Mouse (Mus musculus) forebrain, embryonic 12.5 days (tissue): Measurements from ENCODE around the gene Misp. TPM values are rescaled to one million over a fixed set of nuclear protein-coding genes. Genes with fewer than 3 reads are reported as not detected.

Experiments used
- ATAC-seq: fragments of 200-750 bp; cut with Nextera tagmentation; 2 replicates; pipeline ENCODE4 v1.8.0; 2017; ENCODE audit warnings: moderate TSS enrichment; ENCODE audit not compliant: low FRiP score
- H3K27ac ChIP-seq: fragments of 300-500 bp; sonication (generic); 2 replicates; pipeline ENCODE4 v1.5.1; 2016; ENCODE audit warnings: mild to moderate bottlenecking
- H3K27me3 ChIP-seq: fragments of 300-500 bp; sonication (generic); 2 replicates; pipeline ENCODE4 v1.6.1; 2016; ENCODE audit warnings: mild to moderate bottlenecking
- H3K36me3 ChIP-seq: fragments of 300-500 bp; sonication (generic); replicated peaks from 2 replicates; pipeline ENCODE4 v1.6.1; 2016; ENCODE audit warnings: mild to moderate bottlenecking
- H3K4me1 ChIP-seq: fragments of 300-500 bp; sonication (generic); 2 replicates; pipeline ENCODE4 v1.6.1; 2016
- H3K4me2 ChIP-seq: fragments of 300-500 bp; sonication (generic); 2 replicates; pipeline ENCODE4 v1.6.1; 2016; ENCODE audit warnings: mild to moderate bottlenecking, moderate library complexity
- H3K4me3 ChIP-seq: fragments of 300-500 bp; sonication (generic); replicated peaks from 2 replicates; pipeline ENCODE4 v1.5.1; 2016; ENCODE audit warnings: mild to moderate bottlenecking
- H3K9ac ChIP-seq: fragments of 300-500 bp; sonication (generic); 2 replicates; pipeline ENCODE4 v1.6.1; 2016; ENCODE audit warnings: mild to moderate bottlenecking
- H3K9me3 ChIP-seq: fragments of 300-500 bp; sonication (generic); 2 replicates; pipeline ENCODE4 v1.6.1; 2016
- WGBS: fragments of 180-500 bp; shearing (Covaris S2); methylation state at CpG from one replicate; pipeline ENCODE4 v1.1.7; 2016; 5-methylcytosine and 5-hydroxymethylcytosine counted together
- polyA plus RNA-seq: library from polyadenylated mRNA; unstranded; fragments of >200 nt; fragmentation: Nextera tagmentation; extraction: Ambion mirVana; gene quantifications from 2 replicates; pipeline ENCODE4 v1.2.1, GENCODE M21; 2016

The Misp gene
- polyA plus RNA-seq, 1 experiment from 2014 or later: 1.1 TPM

DNA sequence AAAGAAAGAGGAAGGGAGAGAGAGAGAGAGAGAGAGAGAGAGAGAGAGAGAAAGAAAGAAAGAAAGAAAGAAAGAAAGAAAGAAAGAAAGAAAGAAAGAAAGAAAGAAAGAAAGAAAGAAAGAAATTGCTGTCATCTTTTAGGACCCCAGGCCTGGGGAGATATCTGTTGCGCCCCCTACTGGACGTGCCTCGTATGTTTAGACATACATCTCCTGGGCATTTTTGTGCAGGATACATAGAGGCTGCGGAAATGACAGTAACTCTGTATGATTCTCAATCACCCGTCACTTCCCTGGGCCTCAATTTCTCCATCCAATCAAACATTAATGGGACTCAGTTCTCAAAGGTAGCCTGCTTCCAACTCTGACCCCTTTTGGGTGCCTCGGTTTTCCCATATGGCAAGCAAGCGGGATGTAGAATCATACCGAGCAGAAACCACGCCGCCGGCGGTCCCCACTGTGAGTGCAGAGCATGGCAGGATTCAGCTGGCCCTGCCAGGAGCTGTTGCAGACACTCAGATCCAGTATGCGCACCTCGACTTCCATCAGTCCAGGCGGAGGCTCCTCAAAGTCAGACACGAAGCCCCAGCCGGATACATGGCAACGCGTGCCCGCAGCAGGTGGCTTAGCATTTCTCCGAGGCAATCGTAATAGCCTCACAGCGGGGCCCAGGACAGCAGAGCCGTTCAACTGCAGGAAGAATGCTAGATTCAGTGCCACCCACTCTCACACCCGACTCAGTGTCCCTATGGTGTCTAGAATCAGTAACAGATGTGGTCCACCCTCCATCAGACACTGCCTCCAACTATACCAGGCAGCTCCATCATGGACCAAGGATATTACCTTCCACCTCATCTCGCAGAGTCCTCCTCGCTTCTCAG is 36.6 kb upstream of the Misp start:
- Histone ChIP-seq H3K4me3 (no peak overlapping the region), H3K27ac (no peak overlapping the region), H3K36me3 (no peaks in the 10 kb centered on the region), H3K9ac (no peak overlapping the region), H3K9me3 (no peaks in the 10 kb centered on the region), H3K27me3 (peaks cover 59% of the 10 kb centered on the region), H3K4me2 (no peak overlapping the region), H3K4me1 (peaks cover 16% of the 10 kb centered on the region)
- ATAC-seq: no peak
- 36% methylated on average over 27 of the region's 27 CpGs for WGBS

- Histone ChIP-seq H3K9ac (no peak overlapping the region), H3K27ac (no peak overlapping the region), H3K4me3 (no peak overlapping the region), H3K4me1 (0 out of 2 replicates have a peak, but pooled peaks cover 4% of the 10 kb centered on the region), H3K27me3 (peaks cover 16% of the 10 kb centered on the region), H3K4me2 (no peak overlapping the region), H3K9me3 (no peaks in the 10 kb centered on the region), H3K36me3 (no peaks in the 10 kb centered on the region)
- WGBS: 37% methylated on average over 7 of the region's 7 CpGs
- ATAC-seq: no peak
These were observed 32.2 kb upstream of the Misp start for GRCm38 (mm10) chr10:79788386-79789158.

GRCm38 (mm10) chr10:79789581-79789980 is 31.2 kb upstream of the Misp start:
- WGBS: 74% methylated on average over 2 of the region's 2 CpGs
- no peak overlapping the region for H3K27ac ChIP-seq

DNA sequence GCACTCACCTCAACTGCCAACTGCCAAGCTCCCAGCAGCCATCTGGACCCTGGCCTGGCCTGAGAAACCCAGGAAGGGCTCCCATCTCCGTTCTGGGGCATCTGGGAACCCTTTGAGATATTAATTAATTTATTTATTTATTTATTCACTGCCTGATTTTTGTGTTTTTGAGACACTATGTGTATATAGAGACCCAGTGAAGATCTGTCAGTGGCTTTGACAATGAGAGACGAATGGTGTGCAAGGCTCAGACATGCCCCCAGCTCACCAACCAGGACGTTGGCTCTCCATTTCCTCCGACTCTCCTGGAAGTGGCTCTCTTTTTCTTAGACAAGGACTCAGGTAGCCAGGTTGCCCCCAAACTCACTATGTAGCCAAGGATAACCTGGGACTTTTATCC is 29.9 kb upstream of the Misp start, which contains the start of gene Prss57:
Gene Prss57 (minus strand): TSS at position 101 of the 400 bp plus-strand sequence.
- Histone ChIP-seq H3K4me3 (no peak within 1 kb of the TSS), H3K4me1 (peaks cover 20% of the 10 kb centered on the region), H3K27me3 (peaks cover 4% of the 10 kb centered on the region; the same call in 1 of the 2 replicates), H3K9me3 (no peaks in the 10 kb centered on the region), H3K36me3 (no peaks in the 10 kb centered on the region; the same call in 1 of the 2 replicates), H3K9ac (no peak within 1 kb of the TSS), H3K27ac (no peak within 1 kb of the TSS), H3K4me2 (no peak within 1 kb of the TSS)
- ATAC-seq: no peak
- WGBS: 87% methylated on average over 4 of the region's 4 CpGs

More at GRCm38 (mm10) chr10:79789581-79789980, 31.2 kb upstream of the Misp start:
- no peaks in the 10 kb centered on the region for H3K9me3 ChIP-seq
- H3K4me3 ChIP-seq: no peak overlapping the region
- no peak overlapping the region for H3K4me2 ChIP-seq
- H3K27me3 ChIP-seq: peaks cover 11% of the 10 kb centered on the region
- H3K36me3 ChIP-seq: no peaks in the 10 kb centered on the region
- peaks cover 11% of the 10 kb centered on the region for H3K4me1 ChIP-seq
- no peak for ATAC-seq
- no peak overlapping the region for H3K9ac ChIP-seq

DNA sequence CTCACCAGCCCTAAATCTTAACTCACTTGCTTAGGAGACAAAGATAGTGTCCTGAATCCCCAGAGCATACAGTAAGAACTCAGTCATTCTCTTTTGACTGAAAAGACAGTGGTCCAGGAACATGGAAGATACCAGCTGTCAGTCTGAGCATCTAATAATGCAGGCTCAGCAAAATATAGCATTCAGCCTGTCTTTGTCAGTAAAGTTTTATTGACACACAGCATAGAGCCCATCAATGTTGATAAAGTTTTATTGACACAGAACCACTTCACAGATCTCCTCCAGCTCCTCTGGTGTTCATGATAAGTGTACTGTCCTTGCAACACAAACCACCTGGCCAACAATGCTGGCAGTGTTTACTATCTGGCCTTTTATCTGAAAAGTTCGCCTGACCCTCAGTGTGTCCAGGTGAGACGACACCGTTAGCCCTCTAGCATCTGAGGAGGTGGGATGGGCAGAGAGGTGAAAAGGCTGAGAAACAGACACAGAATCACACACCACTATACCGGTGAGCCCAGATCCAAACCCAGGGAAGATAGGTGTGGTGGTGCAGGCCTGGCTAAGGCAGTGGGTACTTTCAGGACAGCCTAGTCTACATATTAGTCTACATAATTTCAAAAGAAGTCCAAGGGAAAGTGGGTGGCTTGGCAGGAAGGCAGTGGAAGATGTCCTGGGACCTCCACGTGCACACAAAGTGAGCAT is 28.3 kb upstream of the Misp start:
- no peak overlapping the region for H3K27ac ChIP-seq
- H3K9me3 ChIP-seq: no peaks in the 10 kb centered on the region
- H3K4me3 ChIP-seq: no peak overlapping the region; the same call in 1 of the 2 replicates
- H3K9ac ChIP-seq: no peak overlapping the region
- H3K4me1 ChIP-seq: peaks cover 32% of the 10 kb centered on the region
- no peak for ATAC-seq
- H3K36me3 ChIP-seq: no peaks in the 10 kb centered on the region; the same call in 1 of the 2 replicates
- 86% methylated on average over 5 of the region's 5 CpGs for WGBS
- 0 out of 2 replicates have a peak, but pooled peaks cover 4% of the 10 kb centered on the region for H3K27me3 ChIP-seq
- no peak overlapping the region for H3K4me2 ChIP-seq

DNA sequence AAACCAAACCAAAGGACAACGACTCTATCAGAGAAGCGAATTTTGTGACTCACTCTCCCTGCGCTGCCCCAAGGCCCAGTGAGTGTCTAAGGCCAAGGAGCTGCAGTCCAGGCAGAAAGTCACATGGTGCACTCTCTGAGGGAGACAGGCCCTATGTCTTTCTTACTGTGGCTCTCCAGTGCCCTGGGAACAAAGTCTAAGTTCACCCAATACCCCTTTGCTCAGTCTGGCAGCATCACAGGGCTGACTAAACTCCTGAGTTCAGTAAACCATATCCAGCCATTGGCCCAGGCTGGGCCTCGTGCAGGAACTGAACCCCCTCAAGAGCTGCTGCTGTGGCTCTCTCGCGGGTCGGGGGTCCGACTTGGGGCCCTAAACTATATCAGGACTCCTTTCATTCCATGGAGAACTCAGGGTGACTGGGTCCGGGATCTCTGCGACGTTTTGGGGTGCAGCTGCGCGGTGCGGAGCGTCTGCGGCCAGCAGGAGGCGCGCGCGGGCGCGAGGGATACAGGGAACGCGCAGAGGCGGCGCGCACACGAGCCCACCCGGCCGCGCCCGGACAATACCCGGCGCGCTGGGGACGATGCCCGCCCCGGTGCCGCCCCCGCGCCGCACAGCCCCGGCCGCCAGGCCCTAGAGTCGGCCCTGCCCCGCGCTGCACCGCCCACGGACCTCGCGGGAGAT is 27.6 kb upstream of the Misp start, which contains the start of gene Palm:
Gene Palm (plus strand): TSS at position 522 of the 687 bp plus-strand sequence.
- Histone ChIP-seq H3K4me2 (peak within 1 kb of the TSS; percentile 86), H3K9me3 (no peaks in the 10 kb centered on the region), H3K4me3 (peak within 1 kb of the TSS; percentile 95), H3K4me1 (peaks cover 38% of the 10 kb centered on the region), H3K9ac (peak within 1 kb of the TSS; percentile 98), H3K27me3 (0 out of 2 replicates have a peak, but pooled peaks cover 4% of the 10 kb centered on the region), H3K36me3 (no peaks in the 10 kb centered on the region; the same call in 1 of the 2 replicates), H3K27ac (peak within 1 kb of the TSS; percentile 90)
- ATAC-seq: peak; percentile 81
- 6% methylated on average over 45 of the region's 51 CpGs for WGBS

DNA sequence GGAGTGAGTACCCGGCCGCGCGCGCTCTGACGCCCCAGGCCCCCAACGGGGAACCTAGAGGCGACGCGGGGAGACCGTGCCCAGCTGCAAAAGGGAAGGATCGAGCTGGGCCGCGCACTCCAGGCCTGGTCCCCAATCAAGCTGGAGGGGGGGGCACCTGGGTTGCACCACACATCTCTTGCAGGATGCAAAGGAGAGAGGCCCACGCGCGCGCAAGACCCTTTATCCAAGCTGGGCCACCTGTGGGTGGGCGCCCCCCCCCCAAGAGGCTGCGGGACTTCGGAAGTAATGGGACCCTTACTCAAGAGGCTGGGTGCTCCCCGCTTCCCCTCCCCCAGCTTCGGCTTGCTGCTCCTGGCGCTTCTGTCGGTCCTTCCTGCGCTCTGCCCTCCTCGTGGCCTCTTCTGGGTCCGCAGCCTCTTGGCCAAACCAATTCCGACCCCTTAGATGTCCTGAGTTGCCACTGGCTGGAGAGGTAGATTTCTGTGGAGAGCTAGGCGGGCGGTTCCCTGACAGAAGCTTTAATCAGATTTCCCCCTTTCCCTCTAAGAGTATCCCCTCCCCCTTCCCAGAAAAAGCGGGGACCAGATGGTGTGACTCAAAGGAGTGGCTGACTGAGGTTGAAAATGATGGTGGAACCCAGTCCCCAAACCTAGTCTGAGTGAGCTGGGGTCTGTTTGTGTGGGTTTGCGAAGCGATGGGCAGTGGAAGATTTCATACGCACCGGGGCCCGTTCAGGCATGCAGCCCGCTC is 26.9 kb upstream of the Misp start:
- H3K9ac ChIP-seq: peak overlapping the region; percentile 98
- no peaks in the 10 kb centered on the region; the same call in 1 of the 2 replicates for H3K36me3 ChIP-seq
- no peaks in the 10 kb centered on the region for H3K9me3 ChIP-seq
- under 1% methylated on average over 38 of the region's 38 CpGs for WGBS
- H3K4me1 ChIP-seq: peaks cover 40% of the 10 kb centered on the region
- 0 out of 2 replicates have a peak, but pooled peaks cover 4% of the 10 kb centered on the region for H3K27me3 ChIP-seq
- H3K4me3 ChIP-seq: peak overlapping the region; percentile 95
- H3K27ac ChIP-seq: peak overlapping the region; percentile 90
- ATAC-seq: peak; percentile 41
- H3K4me2 ChIP-seq: peak overlapping the region; percentile 86

- Histone ChIP-seq H3K27me3 (no peaks in the 10 kb centered on the region), H3K9ac (peak overlapping the region; percentile 98), H3K9me3 (no peaks in the 10 kb centered on the region), H3K4me1 (peaks cover 40% of the 10 kb centered on the region), H3K4me2 (peak overlapping the region; percentile 86), H3K27ac (peak overlapping the region; percentile 90), H3K4me3 (peak overlapping the region; percentile 95), H3K36me3 (peaks cover 4% of the 10 kb centered on the region)
- ATAC-seq: peak; percentile 20; the same call in 1 of the 2 replicates
- WGBS: 3% methylated on average over 10 of the region's 10 CpGs
These were observed 26.3 kb upstream of the Misp start for GRCm38 (mm10) chr10:79794491-79794931.

DNA sequence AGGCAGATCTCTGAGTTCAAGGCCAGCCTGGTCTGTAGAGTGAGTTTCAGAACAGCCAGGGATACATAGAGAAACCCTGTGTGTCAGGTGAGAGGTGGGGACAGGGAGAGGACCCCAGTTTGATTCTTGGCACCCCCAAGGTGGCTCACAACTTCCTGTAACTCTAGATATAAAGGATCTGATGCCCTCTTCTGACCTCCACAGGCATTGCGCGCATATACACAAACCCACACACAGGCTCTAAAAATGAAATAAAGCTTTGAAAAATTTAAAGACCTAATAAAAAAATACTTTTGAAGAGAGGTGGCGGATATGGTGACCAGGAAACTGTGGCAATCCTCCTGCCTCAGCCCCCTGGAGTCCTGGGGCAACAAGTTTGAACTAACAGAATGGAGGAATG is 24.9 kb upstream of the Misp start:
- WGBS: 99% methylated on average over 3 of the region's 3 CpGs
- Histone ChIP-seq H3K4me1 (peaks cover 49% of the 10 kb centered on the region), H3K4me3 (no peak overlapping the region), H3K9ac (no peak overlapping the region), H3K4me2 (no peak overlapping the region), H3K9me3 (no peaks in the 10 kb centered on the region), H3K36me3 (peaks cover 14% of the 10 kb centered on the region), H3K27me3 (no peaks in the 10 kb centered on the region), H3K27ac (no peak overlapping the region)
- ATAC-seq: no peak

- H3K9me3 ChIP-seq: no peaks in the 10 kb centered on the region
- H3K9ac ChIP-seq: no peak overlapping the region
- H3K27ac ChIP-seq: 0 out of 2 replicates have a peak overlapping the region, but pooled peaks have one; percentile 42
- peaks cover 62% of the 10 kb centered on the region for H3K4me1 ChIP-seq
- WGBS: 61% methylated on average over 15 of the region's 15 CpGs
- H3K36me3 ChIP-seq: peaks cover 14% of the 10 kb centered on the region
- no peaks in the 10 kb centered on the region for H3K27me3 ChIP-seq
- H3K4me2 ChIP-seq: peak overlapping the region; percentile 31
- ATAC-seq: no peak
- H3K4me3 ChIP-seq: no peak overlapping the region
These were observed 23.5 kb upstream of the Misp start for GRCm38 (mm10) chr10:79797326-79797725.
